Comparison of ENCODE assay signal across 9 mouse cellular contexts in genomic region chr10:77129637-77130410, GRCm38 (mm10). TPM values are rescaled to one million over a fixed set of nuclear protein-coding genes. Genes with fewer than 3 reads are reported as not detected.
DNase-seq lines count a peak whose midpoint lies in the region; ATAC-seq and TF ChIP-seq lines count a peak whose summit lies in the region.
"Had no signal": no experiment of that assay in that cellular context is flagged by ENCODE, and none has a peak within 500 bp of the region (broad histone marks: within the 10 kb centered on the region; RNA-seq: fewer than 3 reads in every experiment).

No protein-coding gene starts in this region.

- no peak for TF ChIP-seq POLR2A in ES-Bruce4 (IDR thresholded peaks at IDR 0.05; ENCODE audit: insufficient read depth, low read length)

- ATAC-seq in forebrain, postnatal 0 days = no peak
- no peak for ATAC-seq in CD4-positive, CD25-positive, alpha-beta regulatory T cell, adult 4 months

- peak; percentile 45 to 49 for DNase-seq in layer of hippocampus, postnatal 10 days (ENCODE audit: low spot score in 2 of 2)
- DNase-seq in layer of hippocampus, adult 9-10 months (ENCODE audit: low spot score) = no peak
- peak; percentile 35 for DNase-seq in cerebellum, adult 11 months
- DNase-seq in forebrain, postnatal 0 days = peak; percentile 22
- no peak for DNase-seq in left cerebral cortex, postnatal 36 days (ENCODE audit: low spot score in 2 of 2)

- H3K27ac ChIP-seq in ES-Bruce4 (ENCODE audit: insufficient read depth, low read length) = 0 out of 2 replicates have a peak overlapping the region, but pooled peaks have one; percentile 37
- H3K27ac ChIP-seq in forebrain, postnatal 0 days (ENCODE audit: low read depth, low read length) = no peak overlapping the region

- H3K27me3 ChIP-seq in ES-Bruce4 (ENCODE audit: control insufficient read depth, insufficient read depth, low read length, poor library complexity, severe bottlenecking) = no peaks in the 10 kb centered on the region
- H3K27me3 ChIP-seq in forebrain, postnatal 0 days (ENCODE audit: insufficient read depth, low read length) = no peaks in the 10 kb centered on the region
- H3K27me3 ChIP-seq: heart, embryonic 13.5 days had no signal

- 78% methylated on average over 6 of the region's 6 CpGs for WGBS in forebrain, postnatal 0 days

- 0 out of 2 replicates have a peak overlapping the region, but pooled peaks have one; percentile 1 for H3K9ac ChIP-seq in ES-Bruce4 (ENCODE audit: low read depth, poor library complexity, severe bottlenecking)
- no peak overlapping the region for H3K9ac ChIP-seq in forebrain, postnatal 0 days
- H3K9ac ChIP-seq: heart, embryonic 13.5 days had no signal

- no peak overlapping the region for H3K4me3 ChIP-seq in ES-Bruce4 (ENCODE audit: low read depth, low read length)
- H3K4me3 ChIP-seq in forebrain, postnatal 0 days (ENCODE audit: low read depth, low read length) = no peak overlapping the region
- H3K4me3 ChIP-seq: heart, embryonic 13.5 days had no signal

- H3K4me2 ChIP-seq in forebrain, postnatal 0 days (ENCODE audit: low read depth) = no peak overlapping the region
- H3K4me2 ChIP-seq: heart, embryonic 13.5 days had no signal

- H3K9me3 ChIP-seq in ES-Bruce4 (replicated peaks; ENCODE audit: control insufficient read depth, insufficient read depth, low read length, poor library complexity, severe bottlenecking) = no peaks in the 10 kb centered on the region
- no peaks in the 10 kb centered on the region for H3K9me3 ChIP-seq in forebrain, postnatal 0 days (ENCODE audit: low read length)
- H3K9me3 ChIP-seq: heart, embryonic 13.5 days had no signal

- H3K4me1 ChIP-seq in ES-Bruce4 (ENCODE audit: control insufficient read depth, insufficient read depth, low read length) = peaks cover 15% of the 10 kb centered on the region
- H3K4me1 ChIP-seq in forebrain, postnatal 0 days (ENCODE audit: insufficient read depth) = no peaks in the 10 kb centered on the region

- intact Hi-C loops in left cerebral cortex, postnatal 36 days (cut with DNase I) = loop anchor here (1.0 kb wide), 1 partner anchor 123 kb away; no protein-coding TSS in a partner anchor

- no peak for TF ChIP-seq EP300 in ES-Bruce4 (IDR thresholded peaks at IDR 0.05; ENCODE audit: insufficient read depth, low read depth, low read length)

- TF ChIP-seq CTCF in ES-Bruce4 (IDR thresholded peaks at IDR 0.05; ENCODE audit: low read depth, low read length) = no peak
- no peak for TF ChIP-seq CTCF in forebrain, postnatal 0 days (IDR thresholded peaks at IDR 0.05; ENCODE audit: low read depth)

- H3K36me3 ChIP-seq in ES-Bruce4 (ENCODE audit: control insufficient read depth, insufficient read depth, low read length, poor library complexity, severe bottlenecking) = no peaks in the 10 kb centered on the region
- H3K36me3 ChIP-seq in forebrain, postnatal 0 days (ENCODE audit: insufficient read depth) = no peaks in the 10 kb centered on the region

RNA-seq across cellular contexts. Expression of gene Col18a1, which starts 36.5 kb away (rescaled TPM):
- 10 to 100 TPM; 13.0 to 13.5 TPM for total RNA-seq in layer of hippocampus, postnatal 10 days (2021)
- polyA plus RNA-seq in ES-Bruce4 (2011; ENCODE audit: insufficient read depth, insufficient read length, low read depth, missing spikeins) = 273 and 285 TPM in 2 replicates
- 24.7 and 28.4 TPM in 2 replicates for total RNA-seq in forebrain, postnatal 0 days (2014; rRNA removed)
- 11.7 and 12.6 TPM in 2 replicates for polyA plus RNA-seq in forebrain, postnatal 0 days (2015; fragmentation: Nextera tagmentation; extraction: Ambion mirVana)
- under 1 TPM in 1 of 2 experiments, not detected in 1; 0.16 TPM for polyA plus RNA-seq in CD4-positive, CD25-positive, alpha-beta regulatory T cell, adult 4 months (2017; shearing (Covaris generic))
- total RNA-seq in left cerebral cortex, postnatal 36 days (2021) = 1 to 10 TPM; 3.3 to 4.3 TPM
- total RNA-seq: megakaryocyte, adult 5-6 weeks had no signal

Comparison
In these comparisons a context has a peak if more than half of its experiments do, and no peak if none do; other contexts are left out.
1. DNase-seq: peak in layer of hippocampus, postnatal 10 days (2 of 2), cerebellum, adult 11 months (single experiment) and forebrain, postnatal 0 days (single experiment); none in layer of hippocampus, adult 9-10 months (single experiment) and left cerebral cortex, postnatal 36 days (0 of 2).